Mouse (Mus musculus) T-helper 2 cell (primary cell): ENCODE results near the gene Ccdc92b.

Experiments used
- in situ Hi-C: fragments of 300-600 bp; cut with MboI, MseI; formaldehyde crosslinking; loops from one replicate; pipeline ENCODE4 v1.15.1; 2025; ENCODE audit warnings: high pct_unique_total_duplicates

Gene Ccdc92b

GRCm38 (mm10) chr11:74652791-74653191 is 33.4 kb downstream of the Ccdc92b start:
- in situ Hi-C loops, result no loop called here

GRCm38 (mm10) chr11:74653385-74653784 is 34.0 kb downstream of the Ccdc92b start:
- in situ Hi-C loops, result no loop called here

GRCm38 (mm10) chr11:74655941-74656340 is 36.5 kb downstream of the Ccdc92b start:
- in situ Hi-C loops, result no loop called here

GRCm38 (mm10) chr11:74660336-74660735 is 40.9 kb downstream of the Ccdc92b start:
- in situ Hi-C loops, result no loop called here

- in situ Hi-C loops, result no loop called here
Observed at GRCm38 (mm10) chr11:74661641-74662040, 42.2 kb downstream of the Ccdc92b start.

- in situ Hi-C loops, result no loop called here
Observed at GRCm38 (mm10) chr11:74662221-74662620, 42.8 kb downstream of the Ccdc92b start.

- in situ Hi-C loops, result no loop called here
Observed at GRCm38 (mm10) chr11:74664279-74664678, 44.9 kb downstream of the Ccdc92b start.

GRCm38 (mm10) chr11:74664906-74665305 is 45.5 kb downstream of the Ccdc92b start:
- in situ Hi-C loops, result no loop called here

GRCm38 (mm10) chr11:74665631-74666283 is 46.4 kb downstream of the Ccdc92b start:
- in situ Hi-C loops, result no loop called here

- in situ Hi-C loops, result no loop called here
Observed at GRCm38 (mm10) chr11:74666284-74666652, 46.9 kb downstream of the Ccdc92b start.

- in situ Hi-C loops, result no loop called here
Observed at GRCm38 (mm10) chr11:74666776-74667581, 47.6 kb downstream of the Ccdc92b start.

- in situ Hi-C loops, result no loop called here
Observed at GRCm38 (mm10) chr11:74667582-74668010, 48.2 kb downstream of the Ccdc92b start.

- in situ Hi-C loops, result no loop called here
Observed at GRCm38 (mm10) chr11:74668466-74668865, 49.1 kb downstream of the Ccdc92b start.

GRCm38 (mm10) chr11:74668971-74669370 is 49.6 kb downstream of the Ccdc92b start:
- in situ Hi-C loops, result no loop called here

- in situ Hi-C loops, result no loop called here
Observed at GRCm38 (mm10) chr11:74670151-74670550, 50.7 kb downstream of the Ccdc92b start.

- in situ Hi-C loops, result no loop called here
Observed at GRCm38 (mm10) chr11:74671013-74671412, 51.6 kb downstream of the Ccdc92b start.

GRCm38 (mm10) chr11:74671839-74672238 is 52.4 kb downstream of the Ccdc92b start:
- in situ Hi-C loops, result no loop called here

GRCm38 (mm10) chr11:74672901-74673513 is 53.6 kb downstream of the Ccdc92b start:
- in situ Hi-C loops, result no loop called here

- in situ Hi-C loops, result no loop called here
Observed at GRCm38 (mm10) chr11:74673561-74673960, 54.2 kb downstream of the Ccdc92b start.

GRCm38 (mm10) chr11:74674713-74675112 is 55.3 kb downstream of the Ccdc92b start:
- in situ Hi-C loops, result no loop called here

- in situ Hi-C loops, result no loop called here
Observed at GRCm38 (mm10) chr11:74675156-74675555, 55.8 kb downstream of the Ccdc92b start.
